Mouse (Mus musculus): ENCODE data around the gene Epb41l3.

DNA sequence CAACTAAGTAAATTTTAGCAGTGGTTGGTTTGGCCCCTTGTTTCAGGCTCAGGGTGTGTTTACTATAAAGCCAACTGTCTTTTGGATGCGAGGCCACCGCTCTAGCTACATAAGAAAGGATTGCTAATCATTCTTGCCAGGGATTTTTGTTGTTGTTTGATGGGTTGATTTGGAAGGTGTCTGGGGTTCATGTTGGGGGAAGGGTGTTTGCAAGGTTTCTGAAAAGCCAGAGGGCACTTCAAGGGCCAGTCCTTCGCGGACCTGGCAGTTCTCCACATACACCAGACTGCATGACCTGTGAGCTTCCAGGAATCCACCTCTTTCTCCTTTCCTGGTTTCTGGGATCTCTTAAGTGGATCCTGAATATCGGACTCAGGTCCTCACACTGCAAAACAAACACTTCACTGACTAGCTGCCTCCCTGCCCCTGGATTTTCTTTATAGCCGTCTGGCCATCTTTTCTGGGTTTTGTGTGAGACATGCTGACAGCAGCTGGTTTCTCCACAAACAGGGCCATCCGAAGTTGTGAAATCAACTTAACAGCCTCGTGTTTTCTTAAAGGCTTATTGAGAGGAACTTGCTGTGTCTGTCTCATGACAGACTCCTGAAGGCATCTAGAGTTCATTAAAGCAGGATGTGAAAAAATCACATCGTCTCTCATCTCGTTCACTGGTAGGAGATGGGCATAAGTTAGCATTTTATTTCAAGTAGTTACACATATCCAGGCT lies 146.6 kb downstream of the Epb41l3 start:
- TF ChIP-seq GABPA (IDR thresholded peaks at IDR 0.05; ENCODE audit: low read depth, low read length) (no peak), MEF2A (IDR thresholded peaks at IDR 0.05; ENCODE audit: extremely low read depth, insufficient replicate concordance, low read depth, low read length, poor library complexity, severe bottlenecking) (no peak), CTCF (IDR thresholded peaks at IDR 0.05 in 2 of 3, conservative IDR thresholded peaks at IDR 0.05 in 1 of 3; ENCODE audit: control insufficient read depth in 1 of 3, insufficient read depth in 1 of 3, low read depth in 2 of 3, low read length in 3 of 3, poor library complexity in 1 of 3, severe bottlenecking in 1 of 3) (no peak), TCF12 (IDR thresholded peaks at IDR 0.05; ENCODE audit: low read depth, low read length) (no peak)

All from MEL (cell line).